Mouse (Mus musculus): ENCODE data around the gene Ereg. TPM values are rescaled to one million over a fixed set of nuclear protein-coding genes. Genes with fewer than 3 reads are reported as not detected.

Ereg gene
- polyA plus RNA-seq, 1 experiment: 0.15 TPM

GRCm38 (mm10) chr5:91073626-91074025 lies 796 bp upstream of the Ereg start:
- Histone ChIP-seq H3K4me1 (ENCODE audit: control insufficient read depth, insufficient read depth, low read length) (no peaks in the 10 kb centered on the region), H3K4me3 (ENCODE audit: low read depth, low read length) (no peak overlapping the region), H3K9ac (ENCODE audit: low read depth, poor library complexity, severe bottlenecking) (no peak overlapping the region), H3K27ac (ENCODE audit: insufficient read depth, low read length) (no peak overlapping the region), H3K9me3 (replicated peaks; ENCODE audit: control insufficient read depth, insufficient read depth, low read length, poor library complexity, severe bottlenecking) (no peaks in the 10 kb centered on the region), H3K36me3 (ENCODE audit: control insufficient read depth, insufficient read depth, low read length, poor library complexity, severe bottlenecking) (no peaks in the 10 kb centered on the region), H3K27me3 (ENCODE audit: control insufficient read depth, insufficient read depth, low read length, poor library complexity, severe bottlenecking) (no peaks in the 10 kb centered on the region; the same call in 1 of the 2 replicates)
- TF ChIP-seq CTCF (IDR thresholded peaks at IDR 0.05; ENCODE audit: low read depth, low read length): no peak
- TF ChIP-seq POLR2A (IDR thresholded peaks at IDR 0.05; ENCODE audit: insufficient read depth, low read length): no peak
- no peak for TF ChIP-seq EP300 (IDR thresholded peaks at IDR 0.05; ENCODE audit: insufficient read depth, low read depth, low read length)

- H3K9ac ChIP-seq (ENCODE audit: low read depth, poor library complexity, severe bottlenecking): no peak overlapping the region
- H3K4me3 ChIP-seq (ENCODE audit: low read depth, low read length): no peak overlapping the region; the same call in 1 of the 2 replicates
- H3K4me1 ChIP-seq (ENCODE audit: control insufficient read depth, insufficient read depth, low read length): no peaks in the 10 kb centered on the region
- no peaks in the 10 kb centered on the region; the same call in 1 of the 2 replicates for H3K27me3 ChIP-seq (ENCODE audit: control insufficient read depth, insufficient read depth, low read length, poor library complexity, severe bottlenecking)
- H3K9me3 ChIP-seq (replicated peaks; ENCODE audit: control insufficient read depth, insufficient read depth, low read length, poor library complexity, severe bottlenecking): no peaks in the 10 kb centered on the region
- TF ChIP-seq CTCF (IDR thresholded peaks at IDR 0.05; ENCODE audit: low read depth, low read length): no peak
- no peak for TF ChIP-seq EP300 (IDR thresholded peaks at IDR 0.05; ENCODE audit: insufficient read depth, low read depth, low read length)
- no peak for TF ChIP-seq POLR2A (IDR thresholded peaks at IDR 0.05; ENCODE audit: insufficient read depth, low read length)
- no peak overlapping the region for H3K27ac ChIP-seq (ENCODE audit: insufficient read depth, low read length)
- H3K36me3 ChIP-seq (ENCODE audit: control insufficient read depth, insufficient read depth, low read length, poor library complexity, severe bottlenecking): no peaks in the 10 kb centered on the region
Observed at GRCm38 (mm10) chr5:91074026-91074425, 396 bp upstream of the Ereg start.

- Histone ChIP-seq H3K27ac (ENCODE audit: insufficient read depth, low read length) (no peak overlapping the region), H3K4me3 (ENCODE audit: low read depth, low read length) (no peak overlapping the region), H3K4me1 (ENCODE audit: control insufficient read depth, insufficient read depth, low read length) (no peaks in the 10 kb centered on the region), H3K9ac (ENCODE audit: low read depth, poor library complexity, severe bottlenecking) (no peak overlapping the region), H3K36me3 (ENCODE audit: control insufficient read depth, insufficient read depth, low read length, poor library complexity, severe bottlenecking) (no peaks in the 10 kb centered on the region), H3K9me3 (replicated peaks; ENCODE audit: control insufficient read depth, insufficient read depth, low read length, poor library complexity, severe bottlenecking) (no peaks in the 10 kb centered on the region), H3K27me3 (ENCODE audit: control insufficient read depth, insufficient read depth, low read length, poor library complexity, severe bottlenecking) (no peaks in the 10 kb centered on the region; the same call in 1 of the 2 replicates)
- TF ChIP-seq POLR2A (IDR thresholded peaks at IDR 0.05; ENCODE audit: insufficient read depth, low read length) (no peak), CTCF (IDR thresholded peaks at IDR 0.05; ENCODE audit: low read depth, low read length) (no peak), EP300 (IDR thresholded peaks at IDR 0.05; ENCODE audit: insufficient read depth, low read depth, low read length) (no peak)
Observed at GRCm38 (mm10) chr5:91075021-91075420, 599 bp downstream of the Ereg start.

GRCm38 (mm10) chr5:91083016-91083415 lies 8.6 kb downstream of the Ereg start:
- H3K27ac ChIP-seq (ENCODE audit: insufficient read depth, low read length): no peak overlapping the region
- TF ChIP-seq POLR2A (IDR thresholded peaks at IDR 0.05; ENCODE audit: insufficient read depth, low read length) (no peak), EP300 (IDR thresholded peaks at IDR 0.05; ENCODE audit: insufficient read depth, low read depth, low read length) (no peak), CTCF (IDR thresholded peaks at IDR 0.05; ENCODE audit: low read depth, low read length) (no peak)
- H3K9me3 ChIP-seq (replicated peaks; ENCODE audit: control insufficient read depth, insufficient read depth, low read length, poor library complexity, severe bottlenecking): no peaks in the 10 kb centered on the region
- H3K4me3 ChIP-seq (ENCODE audit: low read depth, low read length): no peak overlapping the region
- H3K27me3 ChIP-seq (ENCODE audit: control insufficient read depth, insufficient read depth, low read length, poor library complexity, severe bottlenecking): no peaks in the 10 kb centered on the region; the same call in 1 of the 2 replicates
- H3K36me3 ChIP-seq (ENCODE audit: control insufficient read depth, insufficient read depth, low read length, poor library complexity, severe bottlenecking): no peaks in the 10 kb centered on the region
- no peak overlapping the region for H3K9ac ChIP-seq (ENCODE audit: low read depth, poor library complexity, severe bottlenecking)
- no peaks in the 10 kb centered on the region for H3K4me1 ChIP-seq (ENCODE audit: control insufficient read depth, insufficient read depth, low read length)

- Histone ChIP-seq H3K9ac (ENCODE audit: low read depth, poor library complexity, severe bottlenecking) (no peak overlapping the region), H3K27me3 (ENCODE audit: control insufficient read depth, insufficient read depth, low read length, poor library complexity, severe bottlenecking) (no peaks in the 10 kb centered on the region; the same call in 1 of the 2 replicates), H3K4me3 (ENCODE audit: low read depth, low read length) (no peak overlapping the region), H3K36me3 (ENCODE audit: control insufficient read depth, insufficient read depth, low read length, poor library complexity, severe bottlenecking) (no peaks in the 10 kb centered on the region), H3K27ac (ENCODE audit: insufficient read depth, low read length) (no peak overlapping the region), H3K4me1 (ENCODE audit: control insufficient read depth, insufficient read depth, low read length) (no peaks in the 10 kb centered on the region), H3K9me3 (replicated peaks; ENCODE audit: control insufficient read depth, insufficient read depth, low read length, poor library complexity, severe bottlenecking) (no peaks in the 10 kb centered on the region)
- TF ChIP-seq POLR2A (IDR thresholded peaks at IDR 0.05; ENCODE audit: insufficient read depth, low read length) (no peak), CTCF (IDR thresholded peaks at IDR 0.05; ENCODE audit: low read depth, low read length) (no peak), EP300 (IDR thresholded peaks at IDR 0.05; ENCODE audit: insufficient read depth, low read depth, low read length) (no peak)
Observed at GRCm38 (mm10) chr5:91085291-91085690, 10.9 kb downstream of the Ereg start.

- no peak for TF ChIP-seq CTCF (IDR thresholded peaks at IDR 0.05; ENCODE audit: low read depth, low read length)
- no peak for TF ChIP-seq POLR2A (IDR thresholded peaks at IDR 0.05; ENCODE audit: insufficient read depth, low read length)
- no peak for TF ChIP-seq EP300 (IDR thresholded peaks at IDR 0.05; ENCODE audit: insufficient read depth, low read depth, low read length)
- H3K9ac ChIP-seq (ENCODE audit: low read depth, poor library complexity, severe bottlenecking): no peak overlapping the region
- H3K36me3 ChIP-seq (ENCODE audit: control insufficient read depth, insufficient read depth, low read length, poor library complexity, severe bottlenecking): no peaks in the 10 kb centered on the region
- H3K27me3 ChIP-seq (ENCODE audit: control insufficient read depth, insufficient read depth, low read length, poor library complexity, severe bottlenecking): no peaks in the 10 kb centered on the region; the same call in none of the 2 replicates
- H3K4me3 ChIP-seq (ENCODE audit: low read depth, low read length): no peak overlapping the region
- no peaks in the 10 kb centered on the region for H3K4me1 ChIP-seq (ENCODE audit: control insufficient read depth, insufficient read depth, low read length)
- H3K9me3 ChIP-seq (replicated peaks; ENCODE audit: control insufficient read depth, insufficient read depth, low read length, poor library complexity, severe bottlenecking): no peaks in the 10 kb centered on the region
- no peak overlapping the region for H3K27ac ChIP-seq (ENCODE audit: insufficient read depth, low read length)
Observed at GRCm38 (mm10) chr5:91090301-91090700, 15.9 kb downstream of the Ereg start.

Measured in ES-Bruce4 (cell line).